Mouse (Mus musculus) midbrain, postnatal 0 days (tissue): Measurements from ENCODE around the gene Cby1. TPM values are rescaled to one million over a fixed set of nuclear protein-coding genes. Genes with fewer than 3 reads are reported as not detected.

Experiments
- ATAC-seq: fragments of 200-750 bp; cut with Nextera tagmentation; 2 replicates; pipeline ENCODE4 v1.8.0; 2017; ENCODE audit warnings: moderate number of reproducible peaks, mild to moderate bottlenecking, moderate TSS enrichment, moderate library complexity; ENCODE audit not compliant: low FRiP score
- DNase-seq: peaks from one replicate; pipeline ENCODE4 v3.0.0-alpha.2; 2015; ENCODE audit warnings: low spot score
- H3K27ac ChIP-seq: fragments of 300-500 bp; sonication (generic); 2 replicates; pipeline ENCODE4 v1.5.1; 2014; ENCODE audit warnings: low read depth, mild to moderate bottlenecking, low read length, mixed read lengths
- H3K27me3 ChIP-seq: fragments of 300-500 bp; sonication (generic); 2 replicates; pipeline ENCODE4 v1.6.1; 2014; ENCODE audit warnings: low read length, control low read depth, mixed read lengths; ENCODE audit not compliant: insufficient read depth
- H3K36me3 ChIP-seq: fragments of 300-500 bp; sonication (generic); 2 replicates; pipeline ENCODE4 v1.6.1; 2014; ENCODE audit warnings: low read length, control low read depth, mixed read lengths; ENCODE audit not compliant: insufficient read depth
- H3K4me1 ChIP-seq: fragments of 300-500 bp; sonication (generic); 2 replicates; pipeline ENCODE4 v1.6.1; 2014; ENCODE audit warnings: mild to moderate bottlenecking, control low read depth, antibody characterized with exemption, low read length, mixed read lengths; ENCODE audit not compliant: insufficient read depth
- H3K4me2 ChIP-seq: fragments of 300-500 bp; sonication (generic); 2 replicates; pipeline ENCODE4 v1.6.1; 2014; ENCODE audit warnings: low read depth, mild to moderate bottlenecking, low read length, mixed read lengths; ENCODE audit not compliant: poor library complexity, severe bottlenecking
- H3K4me3 ChIP-seq: fragments of 300-500 bp; sonication (generic); 2 replicates; pipeline ENCODE4 v1.5.1; 2014; ENCODE audit warnings: low read depth, mild to moderate bottlenecking, low read length, moderate library complexity
- H3K9ac ChIP-seq: fragments of 300-500 bp; sonication (generic); replicated peaks from 2 replicates; pipeline ENCODE4 v1.6.1; 2014; ENCODE audit warnings: mild to moderate bottlenecking, low read length, moderate library complexity, mixed read lengths; ENCODE audit not compliant: poor library complexity, severe bottlenecking
- H3K9me3 ChIP-seq: fragments of 300-500 bp; sonication (generic); 2 replicates; pipeline ENCODE4 v1.6.1; 2016; ENCODE audit warnings: low read length, control low read depth
- CTCF ChIP-seq: IDR thresholded peaks from 2 replicates; pipeline ENCODE4 v1.5.1; 2016; ENCODE audit warnings: antibody characterized with exemption, mild to moderate bottlenecking
- WGBS: fragments of 180-500 bp; shearing (Covaris S2); extraction: QIAGEN DNeasy Blood & Tissue Kit; methylation state at CpG from one replicate; pipeline ENCODE4 v1.1.7; 2014; 5-methylcytosine and 5-hydroxymethylcytosine counted together
- polyA plus RNA-seq: library from polyadenylated mRNA; unstranded; fragments of >200 nt; fragmentation: Nextera tagmentation; extraction: Ambion mirVana; gene quantifications from 2 replicates; pipeline ENCODE4 v1.2.1, GENCODE M21; 2015
- total RNA-seq: library from RNA; depleted of rRNA; stranded (reverse); fragments of >200 nt; gene quantifications from 2 replicates; pipeline ENCODE4 v1.2.3, GENCODE M21; 2014

The Cby1 gene
- total and polyA plus RNA-seq, 2 experiments from 2014 or later, result 72.5 to 101 TPM

DNA sequence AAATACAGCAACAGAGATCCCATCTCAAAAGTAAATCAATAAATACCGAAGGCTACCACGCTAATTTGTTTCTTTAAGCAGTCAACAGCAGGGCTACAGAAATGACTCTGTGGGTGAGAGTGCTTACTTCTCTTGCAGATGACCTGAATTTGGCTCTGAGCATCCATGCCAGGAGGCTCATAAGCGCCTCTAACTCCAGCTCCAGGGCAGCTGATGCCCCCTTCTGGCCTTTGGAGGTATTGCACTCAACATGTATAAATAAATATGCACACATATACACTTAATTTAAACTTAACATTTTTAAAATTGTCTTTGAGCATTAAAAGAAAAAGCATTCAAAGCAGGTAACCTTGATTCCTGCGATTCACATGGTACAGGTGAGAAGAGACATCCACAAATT is 7.5 kb upstream of the Cby1 start:
- peak; percentile 9 for DNase-seq
- Histone ChIP-seq H3K4me2 (no peak overlapping the region), H3K4me3 (no peak overlapping the region), H3K9ac (no peak overlapping the region), H3K9me3 (no peaks in the 10 kb centered on the region), H3K27me3 (no peaks in the 10 kb centered on the region), H3K4me1 (no peaks in the 10 kb centered on the region), H3K27ac (no peak overlapping the region), H3K36me3 (peaks cover 18% of the 10 kb centered on the region)
- peak; percentile 71 for TF ChIP-seq CTCF
- ATAC-seq, result no peak
- WGBS, result 77% methylated on average over 4 of the region's 4 CpGs

DNA sequence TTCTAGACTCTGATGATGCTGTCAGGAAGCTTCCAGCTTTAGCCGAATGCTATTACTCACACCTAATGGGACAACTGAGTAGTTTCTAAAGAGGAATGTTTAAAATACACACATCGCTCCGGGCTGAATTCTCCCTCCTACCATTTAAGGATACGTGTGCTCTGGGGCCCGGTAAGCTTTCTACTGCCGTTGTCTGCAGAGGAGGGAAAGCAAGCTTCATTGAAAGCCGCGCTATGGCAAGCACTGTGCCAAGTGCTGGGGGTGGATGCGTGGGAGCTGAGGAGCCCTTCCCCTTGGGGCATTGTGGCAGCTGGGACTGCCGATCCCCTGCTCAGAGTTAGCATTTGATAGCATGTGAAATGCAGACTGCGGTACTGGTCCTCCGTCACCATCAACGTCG is 2.5 kb upstream of the Cby1 start:
- Histone ChIP-seq H3K4me3 (no peak overlapping the region), H3K36me3 (no peaks in the 10 kb centered on the region), H3K4me2 (no peak overlapping the region), H3K9ac (no peak overlapping the region; the same call in 1 of the 2 replicates), H3K27me3 (no peaks in the 10 kb centered on the region), H3K4me1 (peaks cover 4% of the 10 kb centered on the region; the same call in 1 of the 2 replicates), H3K27ac (no peak overlapping the region), H3K9me3 (no peaks in the 10 kb centered on the region)
- TF ChIP-seq CTCF, result no peak
- WGBS, result 86% methylated on average over 14 of the region's 14 CpGs
- DNase-seq, result no peak
- no peak for ATAC-seq

DNA sequence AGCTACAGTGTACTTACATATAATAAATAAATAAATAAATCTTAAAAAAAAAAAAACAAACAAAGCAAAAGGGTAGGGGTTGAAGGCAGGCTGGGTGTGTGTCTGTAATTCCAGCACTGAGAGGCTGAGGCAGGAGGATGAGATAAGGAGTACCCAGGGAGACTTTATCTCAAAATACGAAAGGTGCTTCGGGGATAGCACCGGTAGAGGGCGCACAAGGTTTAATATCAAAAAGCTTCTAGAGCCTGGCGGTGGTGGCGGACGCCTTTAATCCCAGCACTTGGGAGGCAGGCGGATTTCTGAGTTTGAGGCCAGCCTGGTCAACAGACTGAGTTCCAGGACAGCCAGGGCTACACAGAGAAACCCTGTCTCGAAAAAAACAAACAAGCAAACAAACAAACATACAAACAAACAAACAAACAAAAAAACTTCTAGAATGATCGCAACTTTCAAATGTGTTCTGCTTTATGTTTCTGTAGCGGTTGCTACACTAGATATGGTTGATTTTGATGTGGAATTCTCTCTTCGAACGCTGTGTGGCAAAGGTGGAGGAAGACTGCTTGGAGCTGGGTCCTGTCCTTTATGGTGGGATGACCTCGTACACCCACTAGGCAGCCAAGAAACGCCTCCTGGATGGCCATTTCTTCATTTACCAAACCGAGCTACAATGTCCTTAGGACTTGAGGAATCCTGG is 1.0 kb upstream of the Cby1 start:
- H3K4me3 ChIP-seq, result peak overlapping the region; percentile 88
- H3K27me3 ChIP-seq, result no peaks in the 10 kb centered on the region
- DNase-seq, result peak; percentile 93
- H3K9me3 ChIP-seq, result no peaks in the 10 kb centered on the region
- H3K4me2 ChIP-seq, result peak overlapping the region; percentile 73
- 3% methylated on average over 16 of the region's 16 CpGs for WGBS
- H3K27ac ChIP-seq, result peak overlapping the region; percentile 99
- H3K9ac ChIP-seq, result peak overlapping the region; percentile 87
- TF ChIP-seq CTCF, result peak; percentile 72
- no peaks in the 10 kb centered on the region; the same call in 1 of the 2 replicates for H3K36me3 ChIP-seq
- peaks cover 4% of the 10 kb centered on the region; the same call in 1 of the 2 replicates for H3K4me1 ChIP-seq
- no peak for ATAC-seq

DNA sequence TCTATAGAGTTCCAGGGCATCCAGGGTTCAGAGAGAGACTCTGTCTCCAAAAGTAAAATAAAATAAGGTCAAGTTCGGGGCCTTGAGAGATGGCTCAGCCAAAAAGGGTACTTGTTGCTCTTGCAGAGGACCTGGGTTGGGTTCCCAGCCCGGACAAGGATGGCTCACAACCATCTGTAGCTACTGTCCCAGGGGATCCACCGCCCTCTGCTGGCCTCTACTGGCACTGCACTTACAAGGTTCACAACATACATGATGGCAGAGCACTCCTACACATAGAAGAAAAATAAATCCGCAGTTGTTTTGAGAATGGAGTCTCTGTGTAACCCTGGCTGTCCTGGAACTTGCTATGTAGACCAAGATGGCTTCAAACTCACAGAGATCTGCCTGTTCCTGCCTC is 2.9 kb downstream of the Cby1 start:
- Histone ChIP-seq H3K4me3 (no peak overlapping the region), H3K36me3 (peaks cover 13% of the 10 kb centered on the region), H3K4me2 (no peak overlapping the region), H3K9ac (no peak overlapping the region), H3K9me3 (no peaks in the 10 kb centered on the region), H3K27ac (no peak overlapping the region), H3K4me1 (peaks cover 4% of the 10 kb centered on the region; the same call in 1 of the 2 replicates), H3K27me3 (no peaks in the 10 kb centered on the region)
- DNase-seq (no peak), ATAC-seq (no peak)
- peak; percentile 57 for TF ChIP-seq CTCF
- 77% methylated on average over 4 of the region's 4 CpGs for WGBS

DNA sequence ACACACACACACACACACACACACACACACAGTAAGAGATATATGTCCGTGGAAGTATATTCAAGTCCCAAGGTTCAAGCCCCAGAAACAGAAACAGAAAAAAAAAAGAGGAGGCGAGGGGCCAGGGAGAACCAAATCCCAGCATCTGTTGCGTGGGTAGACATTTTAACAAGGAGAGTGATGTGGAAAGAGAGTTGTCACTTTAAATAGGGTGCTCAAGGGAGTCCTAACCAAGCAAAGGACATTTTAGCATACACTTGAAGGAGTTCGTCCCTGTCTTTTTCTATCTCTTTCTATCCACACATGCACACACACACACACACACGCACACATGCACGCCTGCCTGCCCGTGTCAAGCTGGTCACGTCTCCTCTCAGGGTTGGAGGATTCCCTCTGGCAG is 5.7 kb downstream of the Cby1 start:
- peaks cover 19% of the 10 kb centered on the region for H3K36me3 ChIP-seq
- 94% methylated on average over 8 of the region's 8 CpGs for WGBS
- no peak overlapping the region for H3K4me3 ChIP-seq
- ATAC-seq (no peak), DNase-seq (no peak)
- no peaks in the 10 kb centered on the region for H3K9me3 ChIP-seq
- no peak overlapping the region for H3K27ac ChIP-seq
- H3K4me1 ChIP-seq, result peaks cover 1% of the 10 kb centered on the region; the same call in 1 of the 2 replicates
- no peaks in the 10 kb centered on the region for H3K27me3 ChIP-seq
- TF ChIP-seq CTCF, result no peak
- H3K4me2 ChIP-seq, result no peak overlapping the region
- no peak overlapping the region for H3K9ac ChIP-seq

DNA sequence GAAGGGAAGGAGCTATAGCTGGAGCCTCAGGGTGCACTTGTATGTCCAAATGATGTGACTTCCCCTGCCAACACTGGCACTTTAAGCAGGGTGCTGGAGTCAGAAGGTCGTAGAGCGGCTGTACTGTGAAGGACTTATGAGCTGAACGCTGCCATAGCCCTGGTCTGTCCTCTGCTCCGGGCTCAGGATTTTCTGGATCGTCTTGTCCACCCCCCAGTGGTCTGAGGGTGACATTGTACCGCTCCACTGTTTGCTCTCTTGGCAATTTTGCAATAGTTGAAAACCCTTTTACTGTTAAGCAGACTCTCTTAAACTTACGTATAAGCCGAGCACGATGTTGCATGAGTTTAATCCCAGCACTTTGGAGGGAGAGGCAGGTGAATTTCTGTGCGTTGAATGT is 10.2 kb downstream of the Cby1 start:
- Histone ChIP-seq H3K36me3 (peaks cover 32% of the 10 kb centered on the region), H3K9ac (no peak overlapping the region), H3K9me3 (no peaks in the 10 kb centered on the region), H3K4me1 (peaks cover 5% of the 10 kb centered on the region; the same call in 1 of the 2 replicates), H3K4me3 (no peak overlapping the region), H3K27ac (no peak overlapping the region), H3K27me3 (no peaks in the 10 kb centered on the region), H3K4me2 (no peak overlapping the region)
- DNase-seq (no peak), ATAC-seq (no peak)
- 75% methylated on average over 10 of the region's 10 CpGs for WGBS
- peak; percentile 41; the same call in 1 of the 2 replicates for TF ChIP-seq CTCF
